Mouse (Mus musculus) lung, postnatal 25 days (tissue): Measurements from ENCODE around the gene Actb.
A peak's percentile ranks its signal among the peaks of the same experiment; 100 is the strongest.

Experiments used
- DNase-seq: peaks from one replicate; pipeline ENCODE4 v3.0.0; 2022; ENCODE audit warnings: low spot score

Gene Actb

GRCm38 (mm10) chr5:142906532-142907047 lies at the start of gene Actb:
TSS of gene Actb (minus strand) at chr5:142906754.
- peak; percentile 97 for DNase-seq

- DNase-seq = no peak
Measured at GRCm38 (mm10) chr5:142953641-142954040, 47.1 kb upstream of the Actb start.

- no peak for DNase-seq
Measured at GRCm38 (mm10) chr5:142950405-142950804, 43.9 kb upstream of the Actb start.

DNA sequence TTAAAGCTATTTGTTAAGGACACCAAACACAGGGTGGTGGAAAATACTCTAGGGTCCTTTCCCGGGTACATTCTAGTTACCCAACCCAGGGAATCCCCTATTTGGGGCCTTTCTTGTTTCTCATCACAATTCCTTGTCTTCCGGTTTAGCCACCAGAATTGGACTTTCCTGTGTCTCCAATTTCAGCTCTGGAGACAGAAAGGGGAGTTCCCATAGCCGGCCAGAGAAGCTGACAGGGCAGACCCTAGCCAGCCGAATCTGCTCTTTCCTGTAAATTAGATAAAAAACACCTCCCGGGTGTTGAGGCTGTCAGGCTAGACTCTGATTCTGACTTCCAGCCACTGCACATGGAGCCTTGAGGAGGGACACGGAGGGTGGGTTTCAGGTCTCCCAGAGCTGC lies 43.0 kb upstream of the Actb start:
- DNase-seq = no peak

GRCm38 (mm10) chr5:142947460-142947859 lies 40.9 kb upstream of the Actb start:
- no peak for DNase-seq

- DNase-seq = peak; percentile 65
Measured at GRCm38 (mm10) chr5:142944979-142945682, 38.6 kb upstream of the Actb start.

GRCm38 (mm10) chr5:142940393-142940792 lies 33.8 kb upstream of the Actb start:
- no peak for DNase-seq

- DNase-seq = no peak
Measured at GRCm38 (mm10) chr5:142937956-142938727, 31.6 kb upstream of the Actb start.

GRCm38 (mm10) chr5:142936336-142936719 lies 29.8 kb upstream of the Actb start:
- DNase-seq = peak; percentile 82

GRCm38 (mm10) chr5:142935642-142936335 lies 29.2 kb upstream of the Actb start:
- peak; percentile 89 for DNase-seq

GRCm38 (mm10) chr5:142932731-142933130 lies 26.2 kb upstream of the Actb start:
- no peak for DNase-seq

DNA sequence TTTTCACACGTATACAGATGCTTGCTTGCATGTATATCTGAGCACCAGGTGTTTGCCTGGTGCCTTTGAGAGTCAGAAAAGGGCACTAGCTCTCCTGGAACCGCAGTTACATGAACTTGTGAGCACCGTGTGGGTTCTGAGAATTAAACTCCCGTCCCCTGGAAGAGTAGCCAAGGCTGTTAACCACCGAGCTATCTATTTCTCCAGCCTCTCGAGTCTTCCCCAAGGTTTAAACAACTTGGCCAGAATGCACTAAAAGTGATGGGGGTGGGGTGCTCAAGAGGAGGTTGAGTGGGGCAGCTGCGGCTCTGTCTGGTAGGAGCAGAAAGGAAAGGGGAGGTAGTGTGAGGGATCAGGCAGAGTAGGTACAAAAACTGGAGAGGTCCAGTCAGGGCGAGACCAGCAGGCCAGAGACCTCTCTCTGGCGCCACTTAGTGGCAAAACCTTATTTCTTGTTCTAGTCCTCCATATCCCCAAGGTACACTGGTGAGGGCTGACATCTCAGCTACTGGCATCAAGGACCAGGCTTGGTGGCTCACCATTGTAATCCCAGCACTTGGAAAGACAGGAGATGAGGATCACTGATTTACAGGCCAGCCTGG lies 25.6 kb upstream of the Actb start:
- DNase-seq = peak; percentile 93

DNA sequence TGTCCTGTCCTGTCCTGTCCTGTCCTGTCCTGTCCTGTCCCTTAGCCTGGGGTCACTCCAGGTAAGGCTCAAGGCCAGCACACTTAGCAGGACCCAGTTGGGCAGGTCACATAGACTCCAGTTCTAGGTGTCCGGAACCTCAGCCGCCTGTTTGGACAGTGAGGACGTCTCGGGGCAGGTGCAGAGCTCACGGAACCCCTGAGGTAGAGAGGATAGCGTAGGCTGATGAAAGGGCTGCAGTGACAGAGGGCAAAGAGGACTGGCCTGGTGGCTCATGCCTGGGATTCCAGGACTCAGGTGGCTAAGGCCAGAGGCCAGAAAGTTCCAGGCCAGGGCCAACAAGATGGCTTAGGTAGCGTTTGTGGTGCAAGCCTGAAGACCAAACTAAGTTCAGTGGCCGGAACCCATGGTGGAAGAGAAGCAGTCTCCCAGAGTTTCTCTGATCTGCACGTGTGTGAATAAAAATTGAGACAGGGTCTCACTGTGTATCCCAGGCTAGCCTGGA lies 24.7 kb upstream of the Actb start:
- no peak for DNase-seq

- DNase-seq = peak; percentile 65
Measured at GRCm38 (mm10) chr5:142929400-142929752, 22.8 kb upstream of the Actb start.

DNA sequence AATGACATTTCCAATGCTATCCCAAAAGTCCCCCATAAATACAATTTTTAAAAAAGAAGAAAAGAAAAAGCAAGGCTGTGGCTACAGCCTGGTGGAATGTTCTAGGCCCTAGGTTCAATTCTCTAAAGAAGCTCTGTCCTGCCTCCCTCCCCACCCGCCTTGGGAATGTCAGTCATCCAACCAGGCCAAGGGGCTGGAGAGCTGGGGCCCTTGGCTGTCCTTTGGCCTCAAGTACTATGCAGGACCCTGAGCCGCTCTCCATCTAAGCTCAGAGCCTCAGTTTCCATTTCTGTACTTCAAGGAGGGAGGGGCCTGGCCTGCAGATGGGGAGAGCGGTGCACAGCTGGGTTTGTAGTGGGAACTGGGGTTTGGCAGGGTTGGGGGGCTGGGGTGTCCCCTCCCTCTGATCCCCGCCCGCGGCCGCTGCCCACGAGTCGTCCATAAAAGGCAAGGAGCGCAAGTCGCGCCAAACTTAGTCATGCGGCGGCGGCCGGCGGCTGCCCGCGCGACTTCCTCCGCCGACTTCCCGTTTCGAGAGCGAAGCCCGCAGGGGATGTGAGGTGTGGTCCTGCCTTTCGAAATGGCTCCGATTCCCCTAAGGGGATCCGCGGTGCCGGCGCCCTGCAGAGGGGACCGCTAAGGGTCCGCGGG lies 22.3 kb upstream of the Actb start:
- DNase-seq = peak; percentile 91

GRCm38 (mm10) chr5:142927341-142927930 lies 20.9 kb upstream of the Actb start:
- no peak for DNase-seq

- no peak for DNase-seq
Measured at GRCm38 (mm10) chr5:142926940-142927228, 20.3 kb upstream of the Actb start.

- DNase-seq = peak; percentile 53
Measured at GRCm38 (mm10) chr5:142926204-142926939, 19.8 kb upstream of the Actb start.

GRCm38 (mm10) chr5:142924336-142924959 lies 17.9 kb upstream of the Actb start:
- DNase-seq = no peak

DNA sequence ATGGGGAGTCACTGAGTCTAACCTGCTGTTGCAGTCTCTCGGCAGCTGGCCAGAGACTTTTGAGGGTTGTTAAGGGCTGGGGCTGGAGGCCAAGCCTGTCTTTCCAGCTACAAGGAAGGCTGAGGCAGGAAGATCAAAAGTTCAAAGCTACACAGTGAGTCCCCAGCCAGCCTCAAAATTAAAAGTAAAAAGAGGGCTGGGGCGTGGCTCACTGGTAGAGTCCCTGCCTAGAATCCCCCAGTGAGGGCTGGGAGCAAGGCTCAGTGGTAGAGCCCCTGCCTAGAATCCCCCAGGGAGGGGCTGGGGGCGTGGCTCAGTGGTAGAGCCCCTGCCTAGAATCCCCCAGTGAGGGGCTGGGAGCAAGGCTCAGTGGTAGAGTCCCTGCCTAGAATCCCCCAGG lies 17.2 kb upstream of the Actb start:
- DNase-seq = no peak
